Mouse (Mus musculus) urinary bladder, postnatal 25 days (tissue): ENCODE measurements around the gene Gm4559.
"Not testable (repeated sequence)": the region's sequence is repeated elsewhere in the genome, so short reads cannot be mapped to it uniquely, and the experiment has no call there.

Experiments
- DNase-seq: peaks from one replicate; pipeline ENCODE4 v3.0.0; 2022; ENCODE audit warnings: low spot score

The Gm4559 gene

DNA sequence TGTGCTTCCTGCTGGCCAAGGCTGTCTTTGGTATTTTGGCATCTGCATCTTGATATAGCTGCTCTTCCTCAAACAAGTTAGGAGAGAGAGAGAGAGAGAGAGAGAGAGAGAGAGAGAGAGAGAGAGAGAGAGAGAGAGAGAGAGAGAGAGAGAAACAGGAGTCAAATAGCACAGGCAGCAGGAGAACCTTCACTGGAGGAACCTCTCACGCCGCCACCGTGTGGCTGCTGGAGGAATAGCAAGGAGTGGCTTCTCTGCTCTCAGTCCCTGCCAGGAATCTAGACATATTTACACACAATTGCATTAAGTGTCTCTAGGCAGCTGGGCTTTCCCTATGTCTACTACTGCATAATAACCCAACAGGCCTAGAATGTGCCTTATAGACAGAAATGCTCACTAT is 4.0 kb upstream of the Gm4559 start:
- peak; percentile 65 for DNase-seq

DNA sequence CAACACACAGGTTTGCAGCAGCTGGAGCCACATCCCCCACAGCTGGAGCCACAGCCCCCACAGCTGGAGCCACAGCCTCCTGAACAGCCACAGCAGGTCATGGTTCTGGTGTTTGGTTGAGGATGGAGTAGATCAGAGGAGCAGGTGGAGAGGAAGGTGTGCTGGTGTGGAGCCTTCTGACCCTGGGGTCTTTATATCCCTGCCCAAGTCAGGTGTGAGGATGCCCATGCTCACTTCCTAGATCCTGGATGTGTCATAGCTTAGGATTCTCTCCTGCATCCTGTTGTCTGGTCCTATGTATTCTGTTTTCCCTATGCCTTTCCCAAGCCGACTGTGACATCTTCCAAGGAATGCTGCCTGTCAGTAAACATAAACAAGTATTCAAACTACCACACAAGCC is 15.9 kb downstream of the Gm4559 start, which contains the start of gene Gm2431:
TSS of gene Gm2431 (minus strand) at position 101 of the 400 bp plus-strand sequence.
- not testable (repeated sequence) for DNase-seq

DNA sequence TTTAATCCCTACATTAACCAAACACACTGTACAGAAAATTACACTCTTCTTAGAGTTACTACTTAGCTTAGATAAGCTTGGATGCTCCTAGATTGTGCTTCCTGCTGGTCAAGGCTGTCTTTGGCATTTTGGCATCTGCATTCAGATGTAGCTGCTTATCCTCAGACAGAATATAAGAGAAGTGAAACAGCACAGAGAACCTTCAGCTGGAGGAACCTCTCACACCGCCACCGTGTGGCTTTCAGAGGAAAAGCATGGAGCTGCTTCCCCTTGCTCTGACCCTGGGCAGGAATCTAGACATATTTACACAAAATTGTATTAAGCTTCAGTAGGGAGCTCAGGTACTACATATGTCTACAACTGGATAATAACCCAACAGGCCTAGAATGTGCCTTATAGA is 18.6 kb downstream of the Gm4559 start:
- peak; percentile 15 for DNase-seq

DNA sequence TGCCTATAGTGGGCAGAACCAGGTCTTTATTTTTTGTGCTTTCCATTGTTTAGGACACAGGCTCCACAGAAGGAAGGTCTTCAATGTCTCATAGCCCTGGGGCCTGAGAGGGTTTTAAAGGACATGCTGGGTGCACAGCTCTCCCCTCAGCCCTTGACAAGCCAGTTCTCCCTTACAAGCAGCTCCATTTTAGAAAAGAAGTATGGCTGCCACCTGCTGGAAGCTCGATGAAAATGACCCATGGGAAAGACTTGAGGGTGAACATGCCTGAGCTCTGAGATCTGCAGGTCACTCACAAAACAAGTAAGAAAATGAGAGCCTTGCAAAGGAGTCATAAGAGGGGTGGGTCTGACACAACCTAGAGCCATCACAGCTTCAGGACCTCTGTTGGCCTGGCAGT is 24.3 kb downstream of the Gm4559 start:
- peak; percentile 11 for DNase-seq

DNA sequence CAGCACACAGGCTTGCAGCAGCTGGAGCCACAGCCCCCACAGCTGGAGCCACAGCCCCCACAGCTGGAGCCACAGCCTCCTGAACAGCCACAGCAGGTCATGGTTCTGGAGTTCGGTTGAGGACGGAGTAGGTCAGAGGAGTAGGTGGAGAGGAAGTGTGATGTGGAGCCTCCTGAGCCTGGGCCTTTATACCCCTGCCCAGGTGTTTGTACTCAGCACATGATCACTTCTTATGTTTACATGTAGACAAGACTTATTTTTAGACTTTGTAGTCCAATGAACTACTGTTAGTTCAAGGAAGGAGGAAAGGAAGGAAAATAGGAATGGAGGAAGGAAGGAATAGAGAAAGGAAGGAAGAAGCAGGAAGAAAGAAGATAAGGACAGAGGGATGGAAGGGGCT is 33.2 kb downstream of the Gm4559 start, which contains the start of gene Gm40460:
TSS of gene Gm40460 (minus strand) at position 101 of the 400 bp plus-strand sequence.
- no peak for DNase-seq

DNA sequence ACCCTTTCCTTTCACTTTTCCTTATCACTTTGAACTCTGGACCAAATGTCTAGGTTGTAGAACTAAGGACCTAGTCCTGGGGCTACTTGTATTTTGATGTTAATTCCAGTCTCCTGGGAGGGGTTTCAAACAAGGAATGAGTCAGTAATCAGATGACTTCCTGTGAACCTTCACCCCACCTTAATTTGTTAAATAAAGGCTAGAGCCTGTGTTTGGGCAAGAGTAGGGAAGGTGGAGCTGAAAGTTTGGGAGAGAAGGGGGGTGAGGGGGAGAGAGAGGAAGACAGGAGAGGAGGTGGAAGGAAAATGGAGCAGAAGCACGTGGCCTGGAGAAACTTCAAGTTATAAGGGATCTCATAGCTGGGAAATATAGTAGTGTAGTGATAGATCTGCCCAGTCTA is 42.6 kb downstream of the Gm4559 start:
- DNase-seq: no peak

DNA sequence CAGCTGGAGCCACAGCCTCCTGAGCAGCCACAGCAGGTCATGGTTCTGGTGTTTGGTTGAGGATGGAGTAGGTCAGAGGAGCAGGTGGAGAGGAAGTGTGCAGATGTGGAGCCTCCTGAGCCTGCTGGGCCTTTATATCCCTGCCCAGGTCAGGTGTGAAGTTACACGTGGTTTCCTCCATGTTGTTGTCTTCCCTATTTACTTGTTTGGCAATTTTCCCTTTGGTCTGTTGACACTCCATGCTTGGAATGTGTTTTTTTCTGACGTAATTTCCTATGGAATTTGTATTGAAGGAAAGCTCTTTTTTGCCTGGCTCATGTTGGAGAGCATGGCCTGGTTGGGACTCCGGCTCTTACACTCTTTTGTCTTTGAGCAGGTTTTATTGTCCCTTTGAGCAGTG is 44.3 kb downstream of the Gm4559 start, which contains the start of gene Krtap5-5:
TSS of gene Krtap5-5 (minus strand) at position 101 of the 400 bp plus-strand sequence.
- not testable (repeated sequence) for DNase-seq

DNA sequence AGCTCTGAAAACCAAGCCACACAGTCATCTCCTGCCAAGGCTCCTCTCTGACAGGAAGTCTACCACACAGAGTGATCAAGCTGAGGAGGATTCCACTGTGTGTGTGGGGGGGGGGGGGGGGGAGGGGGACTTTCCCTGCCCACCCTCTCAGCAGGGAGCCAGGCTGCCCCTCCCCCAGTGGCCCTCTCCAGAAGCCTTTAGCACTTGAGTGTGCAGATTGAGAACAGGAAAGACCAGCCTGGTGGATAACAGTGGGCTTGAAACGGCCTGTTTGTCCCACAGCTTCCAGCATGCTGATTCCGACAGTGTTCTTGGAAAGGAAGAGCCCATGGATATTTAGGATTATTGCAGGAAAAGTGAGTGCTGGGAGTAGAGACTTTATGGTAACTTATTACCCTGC is 49.6 kb downstream of the Gm4559 start:
- no peak for DNase-seq
